Mouse (Mus musculus) liver, embryonic 15.5 days (tissue): ENCODE data around the gene Olfr49. TPM values are rescaled to one million over a fixed set of nuclear protein-coding genes. Genes with fewer than 3 reads are reported as not detected.

Experiments used
- ATAC-seq: fragments of 200-750 bp; cut with Nextera tagmentation; 2 replicates; pipeline ENCODE4 v1.8.0; 2017; ENCODE audit warnings: moderate number of reproducible peaks, mild to moderate bottlenecking, moderate library complexity; ENCODE audit not compliant: insufficient read depth
- H3K27ac ChIP-seq: fragments of 300-500 bp; sonication (generic); replicated peaks from 2 replicates; pipeline ENCODE4 v1.5.1; 2015; ENCODE audit warnings: mild to moderate bottlenecking, inconsistent platforms
- H3K27me3 ChIP-seq: fragments of 300-500 bp; sonication (generic); 2 replicates; pipeline ENCODE4 v1.6.1; 2015; ENCODE audit warnings: mild to moderate bottlenecking, inconsistent platforms
- H3K36me3 ChIP-seq: fragments of 300-500 bp; sonication (generic); replicated peaks from 2 replicates; pipeline ENCODE4 v1.6.1; 2015; ENCODE audit warnings: moderate library complexity, mild to moderate bottlenecking, inconsistent platforms
- H3K4me1 ChIP-seq: fragments of 300-500 bp; sonication (generic); replicated peaks from 2 replicates; pipeline ENCODE4 v1.6.1; 2015; ENCODE audit warnings: inconsistent platforms
- H3K4me2 ChIP-seq: fragments of 300-500 bp; sonication (generic); 2 replicates; pipeline ENCODE4 v1.6.1; 2015; ENCODE audit warnings: moderate library complexity, mild to moderate bottlenecking, inconsistent platforms
- H3K4me3 ChIP-seq: fragments of 300-500 bp; sonication (generic); replicated peaks from 2 replicates; pipeline ENCODE4 v1.5.1; 2015; ENCODE audit warnings: mild to moderate bottlenecking, inconsistent platforms
- H3K9ac ChIP-seq: fragments of 300-500 bp; sonication (generic); 2 replicates; pipeline ENCODE4 v1.6.1; 2015; ENCODE audit warnings: moderate library complexity, mild to moderate bottlenecking, inconsistent platforms
- H3K9me3 ChIP-seq: fragments of 300-500 bp; sonication (generic); replicated peaks from 2 replicates; pipeline ENCODE4 v1.6.1; 2016; ENCODE audit warnings: inconsistent platforms
- WGBS: fragments of 180-500 bp; shearing (Covaris S2); methylation state at CpG from one replicate; pipeline ENCODE4 v1.1.7; 2015; ENCODE audit warnings: mixed read lengths; ENCODE audit not compliant: insufficient replicate concordance; 5-methylcytosine and 5-hydroxymethylcytosine counted together
- polyA plus RNA-seq: library from polyadenylated mRNA; unstranded; fragments of >200 nt; fragmentation: Nextera tagmentation; extraction: Ambion mirVana; gene quantifications from 2 replicates; pipeline ENCODE4 v1.2.1, GENCODE M21; 2015

Olfr49 gene
- polyA plus RNA-seq, 1 experiment from 2014 or later: not detected

DNA sequence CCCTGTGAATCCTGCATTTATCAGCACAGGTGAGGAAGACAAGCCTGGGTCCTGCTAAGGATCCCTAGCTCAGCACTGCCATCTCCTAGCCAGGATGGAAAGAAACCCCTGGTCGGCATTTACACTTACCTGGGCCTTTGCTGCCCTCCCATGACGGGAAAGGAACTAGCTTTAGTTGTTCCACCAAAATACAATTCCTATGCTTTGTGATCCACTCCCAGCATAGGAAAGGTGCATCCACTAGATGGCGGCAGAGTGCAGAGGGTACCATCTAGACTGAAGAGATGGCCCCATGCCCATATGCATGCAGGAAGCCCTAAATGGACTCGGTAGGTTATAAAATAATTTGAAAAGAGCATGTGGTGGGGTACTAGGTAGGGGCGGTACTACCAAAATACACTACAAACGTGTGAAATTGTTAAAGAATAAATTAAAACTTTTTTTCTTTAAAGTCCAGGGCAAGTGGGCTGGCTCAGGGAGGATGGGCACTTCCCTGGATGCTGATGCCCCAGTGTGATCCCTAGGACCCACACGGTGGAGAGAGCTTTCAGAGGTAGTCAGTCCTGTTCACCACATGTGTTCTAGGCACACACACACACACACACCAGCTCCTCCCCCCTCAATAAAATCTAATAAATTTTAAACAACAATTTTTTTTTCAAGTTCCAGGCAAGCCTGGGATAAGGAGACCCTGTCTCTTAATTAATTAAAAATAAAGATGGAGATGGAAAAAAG is 45.6 kb downstream of the Olfr49 start:
- H3K36me3 ChIP-seq: peaks cover 70% of the 10 kb centered on the region
- WGBS: 19% methylated on average over 7 of the region's 7 CpGs
- H3K4me3 ChIP-seq: no peak overlapping the region
- peak; percentile 63 for ATAC-seq
- H3K27ac ChIP-seq: no peak overlapping the region
- no peaks in the 10 kb centered on the region for H3K9me3 ChIP-seq
- no peaks in the 10 kb centered on the region for H3K27me3 ChIP-seq
- no peak overlapping the region for H3K9ac ChIP-seq
- H3K4me1 ChIP-seq: no peaks in the 10 kb centered on the region; the same call in 1 of the 2 replicates
- H3K4me2 ChIP-seq: no peak overlapping the region

DNA sequence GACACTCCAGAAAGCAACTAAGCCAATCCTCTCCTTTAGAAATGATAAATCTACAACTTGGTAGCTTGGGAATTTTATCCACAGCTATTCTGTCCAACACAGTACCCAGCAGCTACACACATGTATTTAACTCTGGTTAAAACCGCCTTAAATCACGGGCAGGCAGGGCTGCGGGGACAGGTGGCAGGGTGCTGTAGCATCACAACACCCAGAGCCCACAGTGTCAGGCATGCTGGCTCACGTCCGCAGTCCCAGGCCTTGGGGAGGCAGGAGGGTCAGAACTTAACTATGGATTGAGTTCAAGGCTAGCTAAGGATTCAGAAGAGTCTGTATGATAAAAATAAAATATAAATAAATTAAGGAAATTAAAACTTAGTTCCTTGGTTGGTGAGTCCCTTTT is 47.9 kb downstream of the Olfr49 start:
- no peak overlapping the region for H3K4me3 ChIP-seq
- no peak overlapping the region for H3K9ac ChIP-seq
- ATAC-seq: no peak
- H3K4me2 ChIP-seq: no peak overlapping the region
- peaks cover 53% of the 10 kb centered on the region for H3K36me3 ChIP-seq
- 0 out of 2 replicates have a peak, but pooled peaks cover 4% of the 10 kb centered on the region for H3K27me3 ChIP-seq
- WGBS: 81% methylated on average over 5 of the region's 5 CpGs
- H3K27ac ChIP-seq: no peak overlapping the region
- H3K9me3 ChIP-seq: no peaks in the 10 kb centered on the region
- H3K4me1 ChIP-seq: peaks cover 18% of the 10 kb centered on the region

DNA sequence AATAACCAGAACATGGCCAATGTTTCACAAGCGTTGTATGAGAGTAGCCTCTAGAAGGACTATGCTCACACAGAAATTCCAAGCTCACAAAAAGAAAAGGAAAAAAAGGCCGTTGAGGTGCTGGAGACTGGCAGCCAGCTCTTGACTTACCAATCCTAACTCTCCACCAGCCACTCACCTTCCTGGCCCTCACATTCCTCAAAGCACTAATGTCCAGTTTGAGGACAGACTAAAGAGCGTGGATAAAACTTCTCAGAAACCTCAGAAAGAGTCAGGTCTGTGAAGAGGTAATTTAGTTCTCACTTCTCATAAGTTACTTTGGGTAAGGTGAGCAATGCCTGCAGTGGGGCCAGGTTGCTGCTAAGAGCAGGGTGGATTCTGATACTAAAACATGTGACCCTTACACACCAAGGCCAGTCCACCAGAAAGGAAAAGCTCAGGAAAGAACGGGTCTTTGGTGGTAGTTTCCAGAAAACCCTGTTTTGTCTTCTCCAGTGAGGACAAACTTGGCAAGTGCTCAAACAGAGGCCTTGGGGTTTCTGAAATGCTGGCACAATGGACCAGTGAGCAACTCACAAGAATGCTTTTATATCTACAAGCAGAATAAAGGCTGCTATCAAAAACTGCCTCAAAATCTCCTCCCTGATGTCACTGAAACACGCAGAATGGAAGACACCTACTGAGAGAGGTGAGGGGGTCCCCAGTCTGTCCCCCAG is 48.8 kb downstream of the Olfr49 start:
- H3K4me3 ChIP-seq: no peak overlapping the region
- H3K27ac ChIP-seq: no peak overlapping the region
- 0 out of 2 replicates have a peak, but pooled peaks cover 9% of the 10 kb centered on the region for H3K27me3 ChIP-seq
- H3K9ac ChIP-seq: no peak overlapping the region
- no peaks in the 10 kb centered on the region for H3K9me3 ChIP-seq
- WGBS: 71% methylated on average over 5 of the region's 5 CpGs
- H3K4me1 ChIP-seq: peaks cover 26% of the 10 kb centered on the region
- ATAC-seq: no peak
- no peak overlapping the region for H3K4me2 ChIP-seq
- H3K36me3 ChIP-seq: peaks cover 44% of the 10 kb centered on the region

DNA sequence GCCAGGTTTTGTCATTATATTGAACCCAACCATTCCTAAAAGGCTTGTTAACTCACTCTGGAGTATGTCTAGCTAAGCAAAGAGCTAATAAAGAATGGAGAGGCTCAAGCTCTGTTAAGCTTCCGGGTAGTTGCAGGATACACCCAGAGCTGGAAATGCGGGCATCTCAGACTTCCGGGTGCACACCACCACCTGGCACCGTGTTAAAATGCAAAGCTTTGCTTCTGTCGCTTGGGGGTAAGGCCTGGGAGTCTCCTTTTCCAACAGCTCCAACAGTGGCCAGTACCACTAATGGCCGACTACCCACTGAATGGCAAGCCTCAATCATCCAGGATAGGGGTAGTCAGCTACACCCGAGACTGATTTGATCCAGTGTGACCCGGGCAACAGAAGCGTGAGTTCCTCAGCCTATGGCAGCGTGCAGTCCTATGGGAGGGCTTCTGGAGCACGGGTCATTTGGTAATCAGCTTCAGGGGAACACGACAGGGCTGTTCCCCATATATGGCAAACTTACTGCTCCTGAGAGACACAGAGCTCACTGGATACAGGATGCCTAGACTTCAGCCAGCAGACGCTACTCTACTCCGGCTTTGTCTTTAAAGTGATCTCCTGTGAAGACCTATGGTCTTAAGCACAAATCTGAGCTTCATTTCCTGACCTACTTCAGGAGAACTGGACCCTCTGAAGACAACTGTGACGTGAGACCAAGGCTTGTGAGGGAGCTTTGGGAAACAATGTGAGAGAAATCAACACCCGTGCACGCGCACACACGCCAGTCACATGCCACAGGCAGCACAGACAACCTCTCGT is 50.3 kb downstream of the Olfr49 start:
- no peaks in the 10 kb centered on the region for H3K9me3 ChIP-seq
- H3K4me1 ChIP-seq: peaks cover 26% of the 10 kb centered on the region
- H3K27me3 ChIP-seq: peaks cover 10% of the 10 kb centered on the region
- H3K4me2 ChIP-seq: no peak overlapping the region
- no peak overlapping the region for H3K9ac ChIP-seq
- ATAC-seq: no peak
- H3K4me3 ChIP-seq: no peak overlapping the region
- 0 out of 2 replicates have a peak overlapping the region, but pooled peaks have one; percentile 20 for H3K27ac ChIP-seq
- H3K36me3 ChIP-seq: peaks cover 33% of the 10 kb centered on the region
- WGBS: 79% methylated on average over 20 of the region's 20 CpGs

DNA sequence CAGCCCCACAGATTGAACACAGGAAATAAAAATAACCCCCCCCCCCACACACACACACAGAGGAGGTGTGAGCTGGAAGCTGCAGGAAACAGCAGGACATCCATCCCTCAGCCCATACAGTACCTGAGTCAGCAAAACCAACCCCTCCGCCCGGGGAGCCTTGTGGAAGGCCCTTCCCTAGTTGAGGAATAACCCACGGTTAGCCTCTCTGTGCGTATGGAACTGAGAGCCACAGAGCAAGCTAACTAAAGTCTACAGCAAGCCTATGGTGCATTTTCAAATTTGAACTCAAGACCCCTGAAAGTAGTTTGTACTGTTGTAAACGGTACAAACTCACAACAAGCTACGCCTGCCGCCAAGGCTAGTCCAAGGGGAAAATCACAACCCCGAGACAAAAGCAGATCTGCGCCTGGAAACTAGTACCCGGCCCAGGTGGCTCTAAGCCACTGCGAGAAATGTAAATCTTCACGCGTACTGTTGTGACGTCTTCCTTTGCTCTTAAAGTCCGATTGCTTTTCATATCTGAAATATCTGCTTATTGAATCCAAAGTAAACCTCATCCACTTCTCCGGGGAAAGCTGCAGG is 51.1 kb downstream of the Olfr49 start:
- Histone ChIP-seq H3K4me3 (no peak overlapping the region), H3K27ac (0 out of 2 replicates have a peak overlapping the region, but pooled peaks have one; percentile 20), H3K36me3 (peaks cover 28% of the 10 kb centered on the region), H3K4me1 (peaks cover 32% of the 10 kb centered on the region), H3K9ac (no peak overlapping the region), H3K4me2 (peak overlapping the region; percentile 11; the same call in 1 of the 2 replicates), H3K27me3 (peaks cover 18% of the 10 kb centered on the region), H3K9me3 (no peaks in the 10 kb centered on the region)
- WGBS: 57% methylated on average over 16 of the region's 16 CpGs
- ATAC-seq: no peak

DNA sequence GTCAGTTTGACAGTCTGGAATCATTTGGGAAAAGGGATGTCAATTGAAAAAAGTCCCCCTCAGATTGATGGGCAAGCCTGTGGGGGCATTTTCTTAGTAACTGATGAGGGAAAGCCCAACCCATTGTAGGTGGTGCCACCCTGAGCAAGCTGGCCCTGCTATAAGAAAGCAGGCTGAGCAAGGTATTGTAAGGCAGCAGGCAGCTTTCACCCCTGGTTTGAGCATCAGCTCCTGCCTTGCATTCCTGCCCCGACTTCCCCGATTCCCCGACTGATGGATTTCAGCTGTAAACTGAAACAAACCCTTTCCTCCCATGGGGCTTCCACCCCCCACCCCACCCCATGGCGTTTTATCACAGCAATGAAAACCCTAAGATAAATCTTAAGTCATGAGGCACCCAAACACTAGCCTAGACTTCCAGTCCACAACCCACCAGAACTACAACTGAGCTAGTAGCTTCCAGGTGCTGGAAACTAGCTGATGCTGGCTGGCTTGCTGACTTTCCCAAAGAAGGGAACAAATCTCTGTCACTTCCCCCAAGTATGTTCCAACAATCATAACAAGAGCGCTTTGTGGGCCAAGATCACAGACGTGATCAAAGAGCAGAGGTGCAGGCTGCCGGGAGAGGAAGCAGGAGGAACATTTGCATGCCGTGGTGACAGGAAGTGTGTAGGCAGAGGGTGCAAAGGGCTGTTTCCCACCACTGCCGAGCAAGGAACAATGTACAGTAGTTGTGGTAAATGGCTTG is 51.8 kb downstream of the Olfr49 start:
- Histone ChIP-seq H3K9me3 (no peaks in the 10 kb centered on the region), H3K4me2 (peak overlapping the region; percentile 11; the same call in 1 of the 2 replicates), H3K9ac (no peak overlapping the region), H3K4me1 (peaks cover 38% of the 10 kb centered on the region), H3K4me3 (no peak overlapping the region), H3K27me3 (peaks cover 23% of the 10 kb centered on the region), H3K27ac (no peak overlapping the region; the same call in 1 of the 2 replicates), H3K36me3 (peaks cover 27% of the 10 kb centered on the region)
- ATAC-seq: peak; percentile 56
- WGBS: 11% methylated on average over 9 of the region's 9 CpGs

DNA sequence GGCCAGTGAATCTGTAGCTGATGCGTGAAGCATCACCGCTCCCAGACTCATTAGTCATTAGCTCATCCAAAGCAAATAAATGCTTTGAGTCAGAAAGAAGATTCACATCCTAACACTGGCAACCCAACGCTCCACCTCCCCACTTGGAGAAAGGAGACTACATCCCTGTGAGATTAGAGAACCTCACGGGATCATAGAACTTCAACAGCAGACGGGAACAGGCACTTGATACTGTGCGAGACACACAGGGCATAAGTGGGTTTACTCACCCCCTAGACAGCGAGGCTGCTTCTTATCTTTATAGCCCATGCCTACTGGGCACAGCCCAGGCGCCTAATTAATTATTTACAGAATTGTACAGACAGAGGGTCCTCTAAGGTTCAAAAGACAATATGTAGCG is 52.6 kb downstream of the Olfr49 start:
- Histone ChIP-seq H3K9ac (no peak overlapping the region), H3K9me3 (no peaks in the 10 kb centered on the region), H3K4me2 (no peak overlapping the region), H3K4me1 (peaks cover 46% of the 10 kb centered on the region), H3K36me3 (peaks cover 24% of the 10 kb centered on the region), H3K4me3 (no peak overlapping the region), H3K27me3 (peaks cover 23% of the 10 kb centered on the region), H3K27ac (no peak overlapping the region)
- ATAC-seq: no peak
- 33% methylated on average over 9 of the region's 9 CpGs for WGBS

DNA sequence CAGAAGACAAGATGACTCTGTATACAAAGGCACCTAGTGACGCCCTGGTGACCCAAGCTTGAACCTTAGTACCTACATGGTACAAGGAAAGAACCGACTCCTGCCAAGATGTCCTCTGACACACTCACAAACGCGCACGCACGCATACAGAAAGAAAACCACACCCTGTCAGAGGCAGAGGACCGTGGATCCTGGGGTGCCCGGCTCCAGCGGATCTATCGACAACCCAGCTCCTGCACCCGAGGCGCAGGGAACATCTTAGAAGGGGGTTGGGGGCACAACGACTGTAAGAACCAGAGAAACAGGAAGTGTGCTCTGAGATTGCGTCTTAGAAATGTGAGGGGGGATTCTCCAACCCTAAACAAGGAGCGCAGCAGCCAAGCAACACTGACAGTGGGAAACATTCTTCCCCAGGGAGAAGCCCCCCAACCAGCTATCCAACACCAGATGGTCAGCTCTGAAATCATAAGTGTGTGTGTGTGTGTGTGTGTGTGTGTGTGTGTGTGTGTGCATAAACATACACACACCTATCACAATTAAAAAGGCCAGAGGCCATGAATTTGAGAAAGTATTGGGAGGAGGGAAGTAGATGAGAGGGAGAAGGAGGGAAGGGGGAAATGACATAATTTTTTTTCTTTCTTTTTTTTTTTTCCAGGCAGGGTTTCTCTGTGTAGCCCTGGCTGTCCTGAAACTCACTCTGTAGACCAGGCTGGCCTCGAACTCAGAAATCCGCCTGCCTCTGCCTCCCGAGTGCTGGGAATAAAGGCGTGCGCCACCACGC is 53.4 kb downstream of the Olfr49 start:
- Histone ChIP-seq H3K27me3 (peaks cover 23% of the 10 kb centered on the region), H3K4me3 (no peak overlapping the region), H3K4me1 (peaks cover 54% of the 10 kb centered on the region), H3K9ac (no peak overlapping the region), H3K4me2 (0 out of 2 replicates have a peak overlapping the region, but pooled peaks have one; percentile 18), H3K36me3 (peaks cover 22% of the 10 kb centered on the region), H3K9me3 (no peaks in the 10 kb centered on the region), H3K27ac (no peak overlapping the region)
- 42% methylated on average over 21 of the region's 21 CpGs for WGBS
- ATAC-seq: no peak

DNA sequence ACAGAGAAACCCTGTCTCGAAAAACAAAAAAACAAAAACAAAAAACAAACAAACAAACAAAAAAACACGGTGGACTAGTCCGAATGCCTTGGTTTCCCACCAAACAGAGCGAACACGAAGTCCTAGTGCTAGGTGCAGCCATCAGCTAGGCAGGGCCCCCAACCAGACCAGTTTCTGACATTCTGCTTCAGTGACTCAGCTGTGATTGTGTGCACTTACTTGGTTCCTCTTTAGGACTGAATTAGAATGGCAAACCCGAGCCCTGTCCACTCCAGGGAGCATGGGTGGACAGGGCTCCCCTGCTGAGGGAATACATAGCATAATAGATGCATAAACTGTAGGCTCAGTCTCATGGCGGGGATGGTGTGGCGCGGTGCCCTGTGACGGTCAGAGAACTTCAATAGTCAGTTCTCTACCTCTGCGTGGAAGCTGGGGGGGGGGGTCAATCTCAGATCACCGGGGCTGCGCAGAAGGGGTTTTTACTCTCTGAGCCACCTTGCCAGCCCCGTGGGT is 54.0 kb downstream of the Olfr49 start:
- peaks cover 16% of the 10 kb centered on the region for H3K36me3 ChIP-seq
- H3K4me3 ChIP-seq: no peak overlapping the region
- H3K9me3 ChIP-seq: no peaks in the 10 kb centered on the region
- peaks cover 54% of the 10 kb centered on the region for H3K4me1 ChIP-seq
- H3K4me2 ChIP-seq: no peak overlapping the region
- no peak overlapping the region for H3K9ac ChIP-seq
- peaks cover 26% of the 10 kb centered on the region for H3K27me3 ChIP-seq
- no peak overlapping the region for H3K27ac ChIP-seq
- ATAC-seq: no peak
- 56% methylated on average over 14 of the region's 14 CpGs for WGBS
